Mouse (Mus musculus) embryonic fibroblast, embryonic 13.5 days (primary cell): ENCODE data around the gene Smoc1.

Source experiments
- CTCF ChIP-seq: IDR thresholded peaks from 2 replicates; pipeline ENCODE4 v1.5.1; 2011; ENCODE audit warnings: mild to moderate bottlenecking, control low read depth, low read length, moderate library complexity, borderline replicate concordance; ENCODE audit not compliant: insufficient read depth
- POLR2A ChIP-seq: IDR thresholded peaks from 2 replicates; pipeline ENCODE4 v1.6.1; 2011; ENCODE audit warnings: low read depth, mild to moderate bottlenecking, control low read depth, low read length, moderate library complexity

- TF ChIP-seq CTCF, result no peak
- TF ChIP-seq POLR2A, result no peak
These were observed 192.7 kb downstream of the Smoc1 start for GRCm38 (mm10) chr12:81219339-81219738.
